In the genomic region with DNA sequence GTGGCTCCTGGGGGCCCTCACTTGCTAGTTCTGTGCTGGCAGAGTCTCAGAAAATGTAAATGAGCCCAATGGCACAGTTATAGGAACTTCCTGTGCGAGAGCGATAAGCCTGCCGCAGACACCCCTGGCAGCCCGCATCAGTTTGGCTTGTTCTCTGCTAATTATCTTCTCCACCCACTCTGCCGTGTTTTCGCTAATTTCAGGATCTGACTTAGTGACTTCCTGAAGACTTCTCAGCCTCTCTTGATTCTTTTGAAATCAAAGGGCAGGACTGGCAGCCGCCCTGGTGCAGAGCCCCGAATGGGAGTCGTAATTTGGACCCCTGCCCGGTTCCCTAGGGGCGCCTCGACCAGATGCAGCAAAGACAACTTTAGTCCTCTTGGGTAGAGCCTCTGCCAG, we compare ENCODE assay signal across 8 mouse cellular contexts. TPM values are rescaled to one million over a fixed set of nuclear protein-coding genes. Genes with fewer than 3 reads are reported as not detected.
A peak's percentile ranks its signal among the peaks of the same experiment; 100 is the strongest.
DNase-seq lines count a peak whose midpoint lies in the region; ATAC-seq and TF ChIP-seq lines count a peak whose summit lies in the region.

No protein-coding gene starts in this region.

- ATAC-seq in forebrain, embryonic 16.5 days, result no peak; the same call in 1 of the 2 replicates
- ATAC-seq in liver, embryonic 14.5 days (ENCODE audit: insufficient read depth), result peak; percentile 91
- ATAC-seq in activated CD4-positive, CD25-positive, alpha-beta regulatory T cell, adult 4 months, result no peak

- H3K4me1 ChIP-seq in heart, embryonic 10.5 days, result peaks cover 16% of the 10 kb centered on the region
- H3K4me1 ChIP-seq in forebrain, embryonic 16.5 days (replicated peaks; ENCODE audit: control insufficient read depth, insufficient read depth, low read length), result peaks cover 8% of the 10 kb centered on the region
- H3K4me1 ChIP-seq in liver, embryonic 14.5 days (replicated peaks; ENCODE audit: control insufficient read depth in 2 of 2, insufficient read depth in 2 of 2, low read length in 1 of 2), result peaks cover 9 to 17% of the 10 kb centered on the region in 2 experiments

- peak; percentile 47 to 67 for DNase-seq in heart, adult 18-20 months
- DNase-seq in heart, embryonic 10.5 days (ENCODE audit: low spot score), result no peak
- peak; percentile 77 for DNase-seq in MN1 (ENCODE audit: low spot score)
- DNase-seq in liver, embryonic 14.5 days (ENCODE audit: low read depth in 3 of 3, low spot score in 3 of 3), result peak; percentile 59 to 67 (median 62)
- DNase-seq in cerebellum, adult 9-11 months, result no peak
- no peak for DNase-seq in gastrocnemius, postnatal 14 days

- no peak for TF ChIP-seq CTCF in liver, embryonic 14.5 days (IDR thresholded peaks at IDR 0.05; ENCODE audit: low read depth)

- H3K27me3 ChIP-seq in heart, embryonic 10.5 days (ENCODE audit: insufficient read depth, poor library complexity, severe bottlenecking), result peaks cover 79% of the 10 kb centered on the region
- no peaks in the 10 kb centered on the region for H3K27me3 ChIP-seq in forebrain, embryonic 16.5 days (replicated peaks; ENCODE audit: control insufficient read depth, insufficient read depth, low read length)
- H3K27me3 ChIP-seq in liver, embryonic 14.5 days (ENCODE audit: control insufficient read depth, insufficient read depth, low read length), result no peaks in the 10 kb centered on the region

- H3K27ac ChIP-seq in heart, embryonic 10.5 days, result no peak overlapping the region
- no peak overlapping the region for H3K27ac ChIP-seq in forebrain, embryonic 16.5 days (ENCODE audit: low read length)
- peak overlapping the region; percentile 65 for H3K27ac ChIP-seq in liver, embryonic 14.5 days

- TF ChIP-seq EP300 in liver, embryonic 14.5 days (IDR thresholded peaks at IDR 0.05; ENCODE audit: low read depth), result peak; percentile 75

- no peak overlapping the region for H3K9ac ChIP-seq in forebrain, embryonic 16.5 days (replicated peaks; ENCODE audit: low read depth, low read length)
- no peak overlapping the region for H3K9ac ChIP-seq in liver, embryonic 14.5 days (replicated peaks)

- H3K4me3 ChIP-seq in heart, embryonic 10.5 days, result no peak overlapping the region
- H3K4me3 ChIP-seq in forebrain, embryonic 16.5 days (replicated peaks; ENCODE audit: low read length), result no peak overlapping the region
- H3K4me3 ChIP-seq in liver, embryonic 14.5 days (ENCODE audit: insufficient read depth in 1 of 2, low read depth in 2 of 2, low read length in 2 of 2), result no peak overlapping the region; a peak in 1 of 4 replicates

- 61% methylated on average over 12 of the region's 12 CpGs for WGBS in heart, embryonic 10.5 days
- WGBS in forebrain, embryonic 16.5 days, result 15% methylated on average over 12 of the region's 12 CpGs
- 24% methylated on average over 12 of the region's 12 CpGs for WGBS in liver, embryonic 14.5 days (ENCODE audit: insufficient replicate concordance)

- intact Hi-C loops in gastrocnemius, postnatal 14 days (cut with DNase I; ENCODE audit: low total_unique reads), result loop anchor here (10.0 kb wide), 1 partner anchor 164 kb away; the partner anchor contains the start of gene Gm45213

- H3K36me3 ChIP-seq in heart, embryonic 10.5 days, result no peaks in the 10 kb centered on the region
- no peaks in the 10 kb centered on the region for H3K36me3 ChIP-seq in forebrain, embryonic 16.5 days (ENCODE audit: control insufficient read depth, insufficient read depth)
- H3K36me3 ChIP-seq in liver, embryonic 14.5 days (replicated peaks; ENCODE audit: control insufficient read depth, insufficient read depth, low read depth), result no peaks in the 10 kb centered on the region

- no peaks in the 10 kb centered on the region for H3K9me3 ChIP-seq in heart, embryonic 10.5 days
- no peaks in the 10 kb centered on the region for H3K9me3 ChIP-seq in forebrain, embryonic 16.5 days (ENCODE audit: control insufficient read depth, low read length)
- no peaks in the 10 kb centered on the region for H3K9me3 ChIP-seq in liver, embryonic 14.5 days (ENCODE audit: control insufficient read depth, low read length)

- H3K4me2 ChIP-seq in forebrain, embryonic 16.5 days (ENCODE audit: low read length), result peak overlapping the region; percentile 42
- H3K4me2 ChIP-seq in liver, embryonic 14.5 days (ENCODE audit: low read depth), result peak overlapping the region; percentile 49

RNA-seq across cellular contexts. Expression of gene Pcsk6, which starts 19.8 kb away (rescaled TPM):
- total RNA-seq in heart, adult 18-20 months (2021), result 10 to 100 TPM; 34.8 to 36.9 TPM
- polyA plus RNA-seq in heart, embryonic 10.5 days (2016; fragmentation: Nextera tagmentation; extraction: Ambion mirVana), result 3.5 and 5.1 TPM in 2 replicates
- 0.71 and 0.90 TPM in 2 replicates for polyA plus RNA-seq in forebrain, embryonic 16.5 days (2015; fragmentation: Nextera tagmentation; extraction: Ambion mirVana)
- 1.2 and 1.5 TPM in 2 replicates for polyA plus RNA-seq in liver, embryonic 14.5 days (2012; rRNA removed)
- 0.57 and 0.88 TPM in 2 replicates for polyA plus RNA-seq in liver, embryonic 14.5 days (2014; fragmentation: Nextera tagmentation; extraction: Ambion mirVana)
- polyA plus RNA-seq in activated CD4-positive, CD25-positive, alpha-beta regulatory T cell, adult 4 months (2017; shearing (Covaris generic)), result not detected
- total RNA-seq in gastrocnemius, postnatal 14 days (2021), result 10 to 100 TPM; 31.6 to 39.6 TPM

Comparison
In these comparisons a context has a peak if more than half of its experiments do, and no peak if none do; other contexts are left out.
1. DNase-seq: peak in heart, adult 18-20 months (2 of 2), MN1 (single experiment) and liver, embryonic 14.5 days (3 of 3); none in heart, embryonic 10.5 days (single experiment), cerebellum, adult 9-11 months (single experiment) and gastrocnemius, postnatal 14 days (single experiment).